Comparison of ENCODE assay signal across 16 mouse cellular contexts in genomic region chr14:22464314-22464713, GRCm38 (mm10).
A peak's percentile ranks its signal among the peaks of the same experiment; 100 is the strongest.
DNase-seq lines count a peak whose midpoint lies in the region; ATAC-seq and TF ChIP-seq lines count a peak whose summit lies in the region.
"Had no signal": no experiment of that assay in that cellular context is flagged by ENCODE, and none has a peak within 500 bp of the region (broad histone marks: within the 10 kb centered on the region; RNA-seq: fewer than 3 reads in every experiment).

No protein-coding gene starts in this region.

- CTCF ChIA-PET in Patski (lab: Charles Lee) = no interaction called here

- DNase-seq in layer of hippocampus, adult 2 months (ENCODE audit: low spot score in 2 of 2) = no peak
- no peak for DNase-seq in layer of hippocampus, adult 18-20 months (ENCODE audit: low spot score in 2 of 2)
- DNase-seq in thymus, postnatal 0 days (ENCODE audit: low spot score) = peak; percentile 6
- no peak for DNase-seq in thymus, adult 2 months
- DNase-seq in Patski (ENCODE audit: low read depth, low spot score) = no peak
- no peak for DNase-seq in cerebellum, adult 18-20 months
- DNase-seq in kidney, postnatal 14 days = no peak
- DNase-seq: adrenal gland, adult 8-10 months; cerebellum, adult 11 months; right cerebral cortex, postnatal 25 days had no signal

- in situ Hi-C loops in Patski (cut with MboI; ENCODE audit: low pct_unique_long_range_greater_than_20kb) = no loop called here

- no peaks in the 10 kb centered on the region for H3K36me3 ChIP-seq in thymus, adult 2 months (ENCODE audit: control insufficient read depth, insufficient read depth, low read length)
- H3K36me3 ChIP-seq: forebrain, embryonic 15.5 days; heart, embryonic 13.5 days; limb, embryonic 10.5 days had no signal

- no peak for TF ChIP-seq POLR2A in thymus, adult 2 months (IDR thresholded peaks at IDR 0.05; ENCODE audit: control insufficient read depth, extremely low read depth, insufficient read depth, low read length, poor library complexity)

- no peak overlapping the region for H3K27ac ChIP-seq in layer of hippocampus, adult 2 months
- H3K27ac ChIP-seq in thymus, adult 2 months (ENCODE audit: control insufficient read depth, insufficient read depth, low read length) = no peak overlapping the region
- H3K27ac ChIP-seq: forebrain, embryonic 15.5 days; heart, embryonic 13.5 days; left cerebral cortex, adult 2 months; limb, embryonic 10.5 days; macrophage had no signal

- POLR2A ChIA-PET in Patski (lab: Charles Lee) = no interaction called here

- peak; percentile 38 for TF ChIP-seq CTCF in layer of hippocampus, adult 2 months (conservative IDR thresholded peaks at IDR 0.05)
- no peak for TF ChIP-seq CTCF in thymus, adult 2 months (IDR thresholded peaks at IDR 0.05; ENCODE audit: borderline replicate concordance, control insufficient read depth, extremely low read depth, insufficient read depth, low read length, poor library complexity)
- peak; percentile 47 for TF ChIP-seq CTCF in Patski (IDR thresholded peaks at IDR 0.05)

- H3K4me1 ChIP-seq in thymus, adult 2 months (replicated peaks; ENCODE audit: control insufficient read depth, insufficient read depth, low read length) = no peaks in the 10 kb centered on the region
- H3K4me1 ChIP-seq: forebrain, embryonic 15.5 days; heart, embryonic 13.5 days; limb, embryonic 10.5 days had no signal

- 83% methylated on average over 1 of the region's 1 CpGs for WGBS in thymus, adult 2 months

- H3K27me3 ChIP-seq in thymus, adult 2 months (ENCODE audit: control insufficient read depth, insufficient read depth, low read length) = no peaks in the 10 kb centered on the region
- no peaks in the 10 kb centered on the region for H3K27me3 ChIP-seq in Patski
- H3K27me3 ChIP-seq: forebrain, embryonic 15.5 days had no signal

- H3K4me3 ChIP-seq in layer of hippocampus, adult 2 months = no peak overlapping the region
- H3K4me3 ChIP-seq in thymus, adult 2 months (ENCODE audit: control insufficient read depth, insufficient read depth, low read length) = no peak overlapping the region
- H3K4me3 ChIP-seq: erythroblast, embryonic 14.5 days; forebrain, embryonic 15.5 days; heart, embryonic 13.5 days; left cerebral cortex, adult 2 months; limb, embryonic 10.5 days had no signal

- no peak for ATAC-seq in Patski
- ATAC-seq: forebrain, embryonic 15.5 days had no signal
